Mouse (Mus musculus) left cerebral cortex, postnatal 4 days (tissue): Measurements from ENCODE around the gene Spns1. TPM values are rescaled to one million over a fixed set of nuclear protein-coding genes. Genes with fewer than 3 reads are reported as not detected.
"Not testable (repeated sequence)": the region's sequence is repeated elsewhere in the genome, so short reads cannot be mapped to it uniquely, and the experiment has no call there.

Experiments used
- DNase-seq: peaks from one replicate; pipeline ENCODE4 v3.0.0-alpha.2; 2022
- intact Hi-C: fragments of 180-260 bp; cut with DNase I; formaldehyde crosslinking; loops from one replicate; pipeline ENCODE4 v1.15.1; 2025
- microRNA-seq: library from miRNA; unstranded; fragments of <30 nt; microRNA quantifications from one replicate; pipeline ENCODE4 v1.2.0, GENCODE M21; 2022
- total RNA-seq, 2 experiments: library from RNA; stranded (reverse); gene quantifications; 2 replicates each; pipeline ENCODE4 v1.2.3; 2021

Gene Spns1
- total RNA-seq, 2 experiments from 2014 or later = 82.4 to 83.9 TPM

DNA sequence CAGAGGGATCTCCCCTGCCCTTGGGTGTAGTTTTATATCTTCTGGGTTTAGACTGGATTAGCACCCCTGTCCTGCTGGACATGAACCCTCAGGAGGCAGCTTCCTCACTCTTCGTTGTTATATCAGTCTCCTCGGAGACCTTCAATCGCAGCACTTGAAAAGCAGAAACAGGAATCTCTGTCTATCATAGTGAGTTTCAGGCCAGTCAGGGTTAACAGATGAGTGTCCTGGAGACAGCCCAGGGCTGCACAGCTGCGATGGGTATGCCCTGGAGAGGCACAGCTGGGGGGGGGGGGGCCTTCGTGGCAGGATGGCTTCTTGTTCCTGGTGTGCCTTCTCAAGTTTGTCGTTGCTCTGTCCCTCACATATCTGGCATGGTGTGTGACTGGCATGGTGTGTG lies 36.4 kb downstream of the Spns1 start:
- intact Hi-C loops = no loop called here
- DNase-seq = no peak

GRCm38 (mm10) chr7:126340206-126340618 lies 37.0 kb downstream of the Spns1 start:
- intact Hi-C loops = no loop called here
- DNase-seq = no peak

DNA sequence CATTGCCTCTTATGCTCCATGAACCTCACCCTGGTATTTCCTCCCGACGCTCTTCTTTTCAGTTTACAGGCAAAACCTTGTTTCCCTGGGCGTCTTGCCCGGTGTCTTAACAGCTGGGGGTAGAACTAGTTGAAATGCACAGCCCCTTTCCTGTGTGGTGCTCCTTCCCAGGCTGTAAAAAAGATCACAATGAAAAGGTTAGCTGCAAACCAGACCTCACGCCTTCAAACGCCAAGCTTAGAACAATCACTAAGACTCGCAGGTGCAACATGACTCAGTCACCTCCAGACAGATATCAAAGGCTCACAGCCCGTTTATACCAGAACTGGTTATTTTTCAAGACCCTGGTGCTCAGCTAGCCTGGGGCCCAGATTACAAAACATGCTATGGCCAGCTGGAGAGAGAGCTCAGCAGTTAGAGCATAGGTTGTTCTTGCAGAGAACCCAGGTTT lies 37.7 kb downstream of the Spns1 start:
- intact Hi-C loops = no loop called here
- peak; percentile 12 for DNase-seq

GRCm38 (mm10) chr7:126338906-126339305 lies 38.3 kb downstream of the Spns1 start:
- no peak for DNase-seq
- intact Hi-C loops = no loop called here

DNA sequence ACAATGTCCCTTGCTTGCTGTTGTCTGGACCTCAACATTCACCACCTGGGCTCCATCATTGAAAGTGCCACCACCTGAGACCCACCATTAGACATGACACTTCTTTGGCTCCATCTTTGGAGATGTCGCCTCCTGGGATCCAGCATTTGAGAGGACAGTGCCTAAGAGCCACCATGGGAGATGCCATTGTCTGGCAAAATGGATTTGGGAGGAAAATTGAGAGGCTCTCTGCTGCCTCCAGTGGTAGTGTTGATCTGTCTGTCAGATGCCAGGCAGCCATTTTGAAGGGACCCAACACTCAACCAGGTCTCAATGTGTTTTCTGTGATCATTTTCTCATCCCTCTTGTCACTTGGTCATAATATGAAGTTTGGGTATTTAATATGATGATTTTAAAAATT lies 41.7 kb downstream of the Spns1 start:
- intact Hi-C loops = no loop called here
- DNase-seq = peak; percentile 17

DNA sequence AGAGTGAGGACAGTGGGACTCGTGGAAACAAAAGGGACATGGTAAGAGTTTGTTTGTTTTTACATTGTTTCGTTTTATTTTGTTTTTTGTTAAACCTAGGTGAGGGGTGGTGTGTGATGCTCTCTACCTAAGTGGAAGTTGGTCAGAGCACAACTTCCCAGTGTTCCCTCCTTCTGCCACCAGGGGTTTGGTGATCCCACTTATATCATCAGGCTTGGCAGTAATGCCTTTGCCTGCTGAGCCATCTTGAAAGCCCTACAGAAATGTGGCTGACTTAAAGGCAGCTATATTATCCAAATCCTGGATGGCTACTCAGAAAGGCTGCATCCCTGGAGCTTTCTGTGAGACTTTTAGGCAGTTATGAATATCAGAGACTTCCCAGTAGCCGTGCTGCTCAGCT lies 44.6 kb downstream of the Spns1 start:
- intact Hi-C loops = no loop called here

DNA sequence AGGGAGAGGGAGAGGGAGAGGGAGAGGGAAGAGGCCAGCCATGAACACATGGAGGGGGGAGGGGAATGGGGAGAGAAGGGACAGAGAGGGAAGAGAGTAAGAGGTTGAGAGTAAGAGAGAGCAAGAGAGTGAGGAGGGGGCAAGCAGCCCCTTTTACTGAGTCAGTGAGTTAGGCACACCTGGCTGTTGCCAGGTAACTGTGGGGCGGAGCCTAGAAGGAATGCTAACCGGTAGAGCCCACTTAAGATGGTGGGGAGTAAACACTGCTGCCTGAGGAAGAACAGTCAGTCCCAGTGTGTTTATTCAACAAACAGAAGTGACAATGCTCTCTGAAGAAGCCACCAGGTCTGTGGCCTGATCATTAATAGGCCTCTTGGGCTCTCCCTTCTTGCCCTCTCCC lies 46.6 kb downstream of the Spns1 start:
- DNase-seq = no peak
- intact Hi-C loops = no loop called here

More for the DNA sequence above, 44.6 kb downstream of the Spns1 start:
- no peak for DNase-seq

- intact Hi-C loops = no loop called here
- DNase-seq = no peak
Observed at GRCm38 (mm10) chr7:126329907-126330645, 47.2 kb downstream of the Spns1 start.

- intact Hi-C loops, DNase-seq: not testable (repeated sequence)
Observed at GRCm38 (mm10) chr7:126328848-126329247, 48.4 kb downstream of the Spns1 start.

DNA sequence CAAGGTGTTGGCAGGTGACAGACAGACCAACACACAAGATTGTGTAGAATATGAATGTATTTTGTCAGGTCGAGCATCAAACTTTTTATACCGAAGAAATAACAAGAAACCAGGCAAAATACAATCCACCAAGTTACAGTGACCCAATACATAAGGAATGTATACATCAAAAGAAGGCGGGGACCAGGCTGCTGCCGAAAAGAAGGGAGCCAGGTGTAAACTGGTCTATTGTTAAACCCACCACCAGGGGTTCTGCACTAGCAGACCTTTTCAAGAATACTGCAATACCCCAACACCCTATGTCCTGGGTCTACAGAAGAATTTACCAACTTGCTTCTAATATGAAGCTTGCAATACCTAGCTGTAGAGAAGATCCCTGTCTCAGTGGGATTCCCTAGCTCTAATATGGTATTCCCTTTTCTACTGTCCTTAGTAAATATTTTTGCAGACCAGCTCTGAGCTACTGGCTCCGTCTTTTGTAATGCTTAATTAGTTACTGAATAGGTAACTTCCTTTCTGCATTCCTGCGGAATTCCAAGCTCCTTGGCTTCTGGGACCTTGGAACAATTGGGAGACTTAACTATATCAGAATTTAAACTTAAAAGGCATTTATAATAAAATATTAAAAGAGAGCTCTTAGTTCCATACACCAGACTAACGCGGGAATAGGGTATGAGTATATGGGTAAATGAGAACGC lies 51.5 kb downstream of the Spns1 start:
- DNase-seq, intact Hi-C loops: not testable (repeated sequence)

GRCm38 (mm10) chr7:126324791-126325190 lies 52.5 kb downstream of the Spns1 start:
- no peak for DNase-seq
- intact Hi-C loops = loop anchor here (5.0 kb wide), 1 partner anchor 203 kb away; no protein-coding TSS in a partner anchor

DNA sequence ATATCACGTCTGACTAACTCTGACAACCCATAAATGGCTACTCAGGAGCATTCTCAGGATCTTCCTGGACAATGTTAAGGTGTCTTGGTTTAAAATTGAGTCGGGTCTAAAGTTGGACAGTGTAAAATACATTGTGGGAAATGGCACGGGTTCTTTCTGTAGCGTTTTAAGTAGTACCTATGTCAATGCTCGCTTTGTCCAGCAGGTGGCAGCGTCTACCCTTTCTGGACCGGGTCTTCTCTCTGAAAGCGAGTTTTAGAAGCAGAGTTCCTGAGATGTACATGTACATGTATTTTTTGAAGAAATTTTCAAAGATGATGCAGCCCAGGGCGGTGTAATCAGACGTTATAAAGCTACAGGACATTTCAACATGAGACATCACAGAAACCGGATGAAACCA lies 53.5 kb downstream of the Spns1 start:
- intact Hi-C loops = loop anchor here (2.0 to 5.0 kb wide), 2 partner anchors 55 to 204 kb away; no protein-coding TSS in a partner anchor
- peak; percentile 78 for DNase-seq

Small RNAs within 50 kb of the gene (microRNA-seq; reads per million reads assigned to microRNA genes)
- not detected for gene Mir7058

Other genes with a start within 250 kb of the Spns1 start
- gene Xpo6, start 176.9 kb downstream of the Spns1 start, total RNA-seq = 100 to 1,000 TPM; 105 to 107 TPM
- gene Sbk1, start 104.8 kb downstream of the Spns1 start, total RNA-seq = 100 to 1,000 TPM; 396 to 420 TPM
- gene Lat, start 7.9 kb downstream of the Spns1 start, total RNA-seq = 1 to 10 TPM; 1.5 to 2.1 TPM
- 10 to 100 TPM in 1 of 2 experiments, 1 to 10 TPM in 1; 8.4 to 10.4 TPM for gene Nfatc2ip, start 19.3 kb upstream of the Spns1 start, total RNA-seq
- under 1 TPM; 0.16 to 0.32 TPM for gene Cd19, start 37.4 kb upstream of the Spns1 start, total RNA-seq
- 10 to 100 TPM; 18.6 to 19.9 TPM for gene Rabep2, start 51.3 kb upstream of the Spns1 start, total RNA-seq
- gene Atp2a1, start 85.7 kb upstream of the Spns1 start, total RNA-seq = under 1 TPM in 1 of 2 experiments, not detected in 1; 0.12 TPM
- 10 to 100 TPM; 72.5 to 77.7 TPM for gene Sh2b1, start 98.0 kb upstream of the Spns1 start, total RNA-seq
- gene Tufm, start 109.9 kb upstream of the Spns1 start, total RNA-seq = 10 to 100 TPM; 80.9 to 96.5 TPM
- 100 to 1,000 TPM; 164 to 165 TPM for gene Atxn2l, start 126.0 kb upstream of the Spns1 start, total RNA-seq
- 100 to 1,000 TPM; 212 to 226 TPM for gene Eif3c, start 189.0 kb upstream of the Spns1 start, total RNA-seq
- gene Apobr, start 207.5 kb upstream of the Spns1 start, total RNA-seq = under 1 TPM; 0.30 to 0.58 TPM
- gene Cln3, start 208.4 kb upstream of the Spns1 start, total RNA-seq = 10 to 100 TPM; 26.5 to 32.0 TPM
- gene Il27, start 217.5 kb upstream of the Spns1 start, total RNA-seq = not detected